Comparison of ENCODE assay signal across 19 mouse cellular contexts in the genomic region with DNA sequence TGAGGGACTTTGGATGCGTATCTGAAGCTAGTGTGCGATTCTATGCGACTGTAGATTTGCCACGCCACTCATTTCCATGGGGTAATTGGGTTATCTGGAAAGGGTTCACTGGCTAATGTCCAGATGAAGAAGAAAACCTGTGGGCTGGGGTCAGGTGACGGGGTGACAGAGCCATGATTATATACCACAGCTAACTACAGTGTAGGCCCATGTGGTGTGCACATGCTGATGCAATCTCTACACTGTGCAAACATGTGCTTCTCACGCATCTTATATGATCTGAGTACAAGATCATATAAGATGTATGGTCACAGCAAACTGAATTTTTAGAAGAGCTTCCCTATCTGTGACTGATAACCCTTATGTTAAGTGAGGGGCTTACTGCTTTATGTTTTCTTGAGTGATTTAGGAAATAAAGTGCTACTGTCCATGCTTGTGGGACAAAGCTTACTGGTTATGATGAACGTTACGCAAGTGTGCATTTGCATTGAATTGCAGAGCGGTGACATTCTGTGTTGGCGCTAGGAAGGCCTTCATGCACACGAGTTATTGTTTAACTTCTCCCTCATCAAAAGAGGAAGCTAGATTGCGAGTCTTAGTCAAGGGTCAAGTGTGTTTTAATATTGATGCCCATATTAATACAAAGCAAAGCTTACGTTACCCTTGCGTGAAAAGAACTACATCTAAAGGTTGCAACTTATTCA. TPM values are rescaled to one million over a fixed set of nuclear protein-coding genes. Genes with fewer than 3 reads are reported as not detected.
DNase-seq lines count a peak whose midpoint lies in the region; ATAC-seq and TF ChIP-seq lines count a peak whose summit lies in the region.
"Had no signal": no experiment of that assay in that cellular context is flagged by ENCODE, and none has a peak within 500 bp of the region (broad histone marks: within the 10 kb centered on the region; RNA-seq: fewer than 3 reads in every experiment).

No protein-coding gene starts in this region.

- WGBS in liver, embryonic 16.5 days (ENCODE audit: insufficient replicate concordance), result 62% methylated on average over 14 of the region's 14 CpGs
- WGBS in stomach, embryonic 16.5 days, result 66% methylated on average over 14 of the region's 14 CpGs
- WGBS in midbrain, embryonic 10.5 days, result 92% methylated on average over 14 of the region's 14 CpGs

- TF ChIP-seq CTCF in bone marrow macrophage, adult 2 months (IDR thresholded peaks at IDR 0.05; ENCODE audit: low read depth, low read length), result no peak

- H3K4me2 ChIP-seq in liver, embryonic 16.5 days (ENCODE audit: low read depth, low read length), result no peak overlapping the region
- no peak overlapping the region for H3K4me2 ChIP-seq in stomach, embryonic 16.5 days (ENCODE audit: low read depth, low read length)
- H3K4me2 ChIP-seq: embryonic facial prominence, embryonic 12.5 days; heart, embryonic 13.5 days; lung, embryonic 15.5 days; midbrain, embryonic 12.5 days had no signal

- H3K36me3 ChIP-seq in liver, embryonic 16.5 days (ENCODE audit: control insufficient read depth, insufficient read depth), result no peaks in the 10 kb centered on the region
- no peaks in the 10 kb centered on the region for H3K36me3 ChIP-seq in stomach, embryonic 16.5 days (ENCODE audit: control insufficient read depth, insufficient read depth, low read length)
- H3K36me3 ChIP-seq in midbrain, embryonic 10.5 days, result peaks cover 19% of the 10 kb centered on the region
- H3K36me3 ChIP-seq: embryonic facial prominence, embryonic 12.5 days; heart, embryonic 13.5 days; lung, embryonic 15.5 days had no signal

- ATAC-seq in liver, embryonic 16.5 days (ENCODE audit: low read depth), result no peak; the same call in 1 of the 2 replicates
- ATAC-seq in stomach, embryonic 16.5 days (ENCODE audit: insufficient read depth, low FRiP score), result peak; percentile 52; the same call in 1 of the 2 replicates
- ATAC-seq: inflammation-experienced regulatory T-cells, adult 6 months had no signal

- H3K4me1 ChIP-seq in bone marrow macrophage, adult 2 months (ENCODE audit: control insufficient read depth, insufficient read depth, low read length), result peaks cover 41% of the 10 kb centered on the region
- peaks cover 48% of the 10 kb centered on the region for H3K4me1 ChIP-seq in liver, embryonic 16.5 days (ENCODE audit: control insufficient read depth, low read depth, low read length)
- peaks cover 23% of the 10 kb centered on the region for H3K4me1 ChIP-seq in stomach, embryonic 16.5 days (ENCODE audit: control insufficient read depth, insufficient read depth, low read length)
- H3K4me1 ChIP-seq in midbrain, embryonic 10.5 days, result peaks cover 17% of the 10 kb centered on the region

- H3K9me3 ChIP-seq in liver, embryonic 16.5 days (replicated peaks; ENCODE audit: control insufficient read depth, low read length), result no peaks in the 10 kb centered on the region
- no peaks in the 10 kb centered on the region for H3K9me3 ChIP-seq in stomach, embryonic 16.5 days (replicated peaks; ENCODE audit: control insufficient read depth, low read length)
- no peaks in the 10 kb centered on the region for H3K9me3 ChIP-seq in midbrain, embryonic 10.5 days (replicated peaks)
- H3K9me3 ChIP-seq: embryonic facial prominence, embryonic 12.5 days; heart, embryonic 13.5 days; lung, embryonic 15.5 days; midbrain, embryonic 12.5 days had no signal

- peak; percentile 43 for DNase-seq in lung, postnatal 36 days
- DNase-seq in lung, postnatal 25 days (ENCODE audit: low spot score), result no peak
- no peak for DNase-seq in retina, embryonic 14.5 days (ENCODE audit: low spot score)
- no peak for DNase-seq in midbrain, embryonic 10.5 days (ENCODE audit: low spot score)
- DNase-seq: cerebellum, postnatal 25 days; gastrocnemius, postnatal 36 days; heart, postnatal 4 days; kidney, postnatal 4 days; left cerebral cortex, postnatal 4 days; right cerebral cortex, postnatal 14 days; thymus, postnatal 14 days had no signal

- H3K27me3 ChIP-seq in liver, embryonic 16.5 days (ENCODE audit: control insufficient read depth, insufficient read depth, low read depth, low read length), result no peaks in the 10 kb centered on the region
- no peaks in the 10 kb centered on the region for H3K27me3 ChIP-seq in stomach, embryonic 16.5 days (ENCODE audit: control insufficient read depth, insufficient read depth, low read length)
- no peaks in the 10 kb centered on the region for H3K27me3 ChIP-seq in midbrain, embryonic 10.5 days (ENCODE audit: low read depth, poor library complexity, severe bottlenecking)
- H3K27me3 ChIP-seq: embryonic facial prominence, embryonic 12.5 days; heart, embryonic 13.5 days; lung, embryonic 15.5 days; midbrain, embryonic 12.5 days had no signal

- no peak overlapping the region for H3K9ac ChIP-seq in liver, embryonic 16.5 days (ENCODE audit: low read depth, low read length)
- no peak overlapping the region for H3K9ac ChIP-seq in stomach, embryonic 16.5 days (ENCODE audit: low read length)
- H3K9ac ChIP-seq: embryonic facial prominence, embryonic 12.5 days; heart, embryonic 13.5 days; lung, embryonic 15.5 days; midbrain, embryonic 12.5 days had no signal

- H3K27ac ChIP-seq in bone marrow macrophage, adult 2 months (ENCODE audit: insufficient read depth, low read depth, low read length), result peak overlapping the region; percentile 53
- H3K27ac ChIP-seq in liver, embryonic 16.5 days (ENCODE audit: low read length), result peak overlapping the region; percentile 37; the same call in 1 of the 2 replicates
- no peak overlapping the region; the same call in 1 of the 2 replicates for H3K27ac ChIP-seq in stomach, embryonic 16.5 days (ENCODE audit: low read length)
- no peak overlapping the region for H3K27ac ChIP-seq in midbrain, embryonic 10.5 days (replicated peaks)
- H3K27ac ChIP-seq: embryonic facial prominence, embryonic 12.5 days; heart, embryonic 13.5 days; lung, embryonic 15.5 days; midbrain, embryonic 12.5 days had no signal

- no peak overlapping the region for H3K4me3 ChIP-seq in bone marrow macrophage, adult 2 months (ENCODE audit: insufficient read depth, low read length)
- H3K4me3 ChIP-seq in liver, embryonic 16.5 days (ENCODE audit: low read depth, low read length), result no peak overlapping the region
- H3K4me3 ChIP-seq in stomach, embryonic 16.5 days (replicated peaks; ENCODE audit: low read length), result no peak overlapping the region
- H3K4me3 ChIP-seq in midbrain, embryonic 10.5 days, result no peak overlapping the region
- H3K4me3 ChIP-seq: embryonic facial prominence, embryonic 12.5 days; heart, embryonic 13.5 days; lung, embryonic 15.5 days; midbrain, embryonic 12.5 days had no signal

- no peak for TF ChIP-seq POLR2A in bone marrow macrophage, adult 2 months (IDR thresholded peaks at IDR 0.05; ENCODE audit: borderline replicate concordance, low read depth, low read length)

RNA-seq across cellular contexts. Expression of gene Usp6nl, which starts 12.7 kb away (rescaled TPM):
- polyA plus RNA-seq in bone marrow macrophage, adult 2 months (2012; ENCODE audit: insufficient read depth, insufficient read length, missing spikeins), result 4.6 and 5.6 TPM in 2 replicates
- polyA plus RNA-seq in liver, embryonic 16.5 days (2015; fragmentation: Nextera tagmentation; extraction: Ambion mirVana), result 2.7 and 3.6 TPM in 2 replicates
- 9.4 and 10.4 TPM in 2 replicates for polyA plus RNA-seq in stomach, embryonic 16.5 days (2015; fragmentation: Nextera tagmentation; extraction: Ambion mirVana)
- 11.0 and 11.8 TPM in 2 replicates for polyA plus RNA-seq in midbrain, embryonic 10.5 days (2016; fragmentation: Nextera tagmentation; extraction: Ambion mirVana)

Comparison
In these comparisons a context has a peak if more than half of its experiments do, and no peak if none do; other contexts are left out.
1. H3K27ac ChIP-seq: peak in bone marrow macrophage, adult 2 months (single experiment) and liver, embryonic 16.5 days (single experiment); none in stomach, embryonic 16.5 days (single experiment) and midbrain, embryonic 10.5 days (single experiment).